Mouse (Mus musculus): Measurements from ENCODE around the gene Hnrnpm. TPM values are rescaled to one million over a fixed set of nuclear protein-coding genes. Genes with fewer than 3 reads are reported as not detected.
"Not testable (repeated sequence)": the region's sequence is repeated elsewhere in the genome, so short reads cannot be mapped to it uniquely, and the experiment has no call there.

Gene Hnrnpm
- total RNA-seq, 2 experiments from 2014 or later: 520 to 697 TPM

GRCm38 (mm10) chr17:33676086-33676485 is 10.6 kb downstream of the Hnrnpm start:
- ATAC-seq (replicated peaks; ENCODE audit: low FRiP score, poor library complexity, severe bottlenecking): no peak

GRCm38 (mm10) chr17:33675452-33675851 is 11.2 kb downstream of the Hnrnpm start:
- no peak for ATAC-seq (replicated peaks; ENCODE audit: low FRiP score, poor library complexity, severe bottlenecking)

- ATAC-seq (replicated peaks; ENCODE audit: low FRiP score, poor library complexity, severe bottlenecking): no peak
These were observed 12.8 kb downstream of the Hnrnpm start for GRCm38 (mm10) chr17:33673837-33674236.

- ATAC-seq (replicated peaks; ENCODE audit: low FRiP score, poor library complexity, severe bottlenecking): no peak
These were observed 17.0 kb downstream of the Hnrnpm start for GRCm38 (mm10) chr17:33669681-33670080.

- no peak for ATAC-seq (replicated peaks; ENCODE audit: low FRiP score, poor library complexity, severe bottlenecking)
These were observed 19.8 kb downstream of the Hnrnpm start for GRCm38 (mm10) chr17:33666813-33667212.

- ATAC-seq (replicated peaks; ENCODE audit: low FRiP score, poor library complexity, severe bottlenecking): peak; percentile 47; the same call in 1 of the 2 replicates
These were observed 36.7 kb downstream of the Hnrnpm start for GRCm38 (mm10) chr17:33649781-33650475.

GRCm38 (mm10) chr17:33645073-33645472 is 41.6 kb downstream of the Hnrnpm start:
- ATAC-seq (replicated peaks; ENCODE audit: low FRiP score, poor library complexity, severe bottlenecking): no peak

GRCm38 (mm10) chr17:33644068-33644467 is 42.6 kb downstream of the Hnrnpm start:
- no peak for ATAC-seq (replicated peaks; ENCODE audit: low FRiP score, poor library complexity, severe bottlenecking)

GRCm38 (mm10) chr17:33639743-33640142 is 46.9 kb downstream of the Hnrnpm start:
- no peak for ATAC-seq (replicated peaks; ENCODE audit: low FRiP score, poor library complexity, severe bottlenecking)

GRCm38 (mm10) chr17:33637516-33638276 is 49.0 kb downstream of the Hnrnpm start, which contains the start of gene Pram1:
Pram1 (plus strand) TSS chr17:33638056.
- ATAC-seq (replicated peaks; ENCODE audit: low FRiP score, poor library complexity, severe bottlenecking): no peak

GRCm38 (mm10) chr17:33637038-33637437 is 49.6 kb downstream of the Hnrnpm start:
- ATAC-seq (replicated peaks; ENCODE audit: low FRiP score, poor library complexity, severe bottlenecking): no peak

- ATAC-seq (replicated peaks; ENCODE audit: low FRiP score, poor library complexity, severe bottlenecking): no peak
These were observed 54.9 kb downstream of the Hnrnpm start for GRCm38 (mm10) chr17:33631796-33632195.

- ATAC-seq (replicated peaks; ENCODE audit: low FRiP score, poor library complexity, severe bottlenecking): no peak
These were observed 55.4 kb downstream of the Hnrnpm start for GRCm38 (mm10) chr17:33631236-33631635.

- ATAC-seq (replicated peaks; ENCODE audit: low FRiP score, poor library complexity, severe bottlenecking): no peak
These were observed 56.3 kb downstream of the Hnrnpm start for GRCm38 (mm10) chr17:33630171-33630895.

GRCm38 (mm10) chr17:33629487-33630125 is 57.1 kb downstream of the Hnrnpm start:
- ATAC-seq (replicated peaks; ENCODE audit: low FRiP score, poor library complexity, severe bottlenecking): peak; percentile 72

GRCm38 (mm10) chr17:33628621-33629486 is 57.8 kb downstream of the Hnrnpm start, which contains the start of gene Zfp414:
Zfp414 (plus strand) TSS chr17:33629090.
- ATAC-seq (replicated peaks; ENCODE audit: low FRiP score, poor library complexity, severe bottlenecking): peak; percentile 95

GRCm38 (mm10) chr17:33627281-33627680 is 59.4 kb downstream of the Hnrnpm start:
- no peak for ATAC-seq (replicated peaks; ENCODE audit: low FRiP score, poor library complexity, severe bottlenecking)

GRCm38 (mm10) chr17:33613726-33614125 is 72.9 kb downstream of the Hnrnpm start:
- not testable (repeated sequence) for ATAC-seq (replicated peaks; ENCODE audit: low FRiP score, poor library complexity, severe bottlenecking)

- ATAC-seq (replicated peaks; ENCODE audit: low FRiP score, poor library complexity, severe bottlenecking): no peak
These were observed 76.1 kb downstream of the Hnrnpm start for GRCm38 (mm10) chr17:33610548-33610947.
